Mouse (Mus musculus) lung, postnatal 0 days (tissue): ENCODE data around the gene Kif21a.

Source experiments
- CTCF ChIP-seq: IDR thresholded peaks from 2 replicates; pipeline ENCODE4 v1.5.1; 2016; ENCODE audit warnings: antibody characterized with exemption, mild to moderate bottlenecking
- EP300 ChIP-seq: IDR thresholded peaks from 2 replicates; pipeline ENCODE4 v1.6.1; 2016; ENCODE audit warnings: antibody characterized with exemption, mild to moderate bottlenecking, control low read depth

DNA sequence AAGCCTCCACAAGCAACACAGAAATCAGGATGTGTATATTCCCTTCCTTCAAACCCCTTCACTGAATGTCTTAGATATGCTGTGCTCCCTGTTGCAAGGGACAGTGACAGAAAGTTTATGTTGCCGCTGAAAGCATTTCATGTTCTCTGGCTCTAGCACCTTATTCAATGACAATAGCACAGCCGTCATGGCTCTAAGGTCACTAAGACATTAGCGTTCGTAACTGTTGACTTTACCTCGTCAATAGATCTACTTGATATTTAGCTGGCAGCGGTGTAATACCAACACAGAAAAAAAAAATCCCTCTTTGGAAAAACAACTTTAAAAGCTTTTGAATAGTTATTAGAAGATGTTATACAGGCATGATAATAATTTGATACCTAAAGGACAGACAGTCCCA is 16.2 kb downstream of the Kif21a start:
- TF ChIP-seq CTCF (no peak), EP300 (no peak)
